Mouse (Mus musculus) urinary bladder, adult 18-20 months (tissue): Measurements from ENCODE around the gene Cdkn2c.
A peak's percentile ranks its signal among the peaks of the same experiment; 100 is the strongest.
"Not testable (repeated sequence)": the region's sequence is repeated elsewhere in the genome, so short reads cannot be mapped to it uniquely, and the experiment has no call there.

Source experiments
- DNase-seq, 2 experiments: peaks; one replicate each; pipeline ENCODE4 v3.0.0; 2022; ENCODE audit warnings: low spot score in 2 of 2, mixed read lengths in 2 of 2

Gene Cdkn2c

DNA sequence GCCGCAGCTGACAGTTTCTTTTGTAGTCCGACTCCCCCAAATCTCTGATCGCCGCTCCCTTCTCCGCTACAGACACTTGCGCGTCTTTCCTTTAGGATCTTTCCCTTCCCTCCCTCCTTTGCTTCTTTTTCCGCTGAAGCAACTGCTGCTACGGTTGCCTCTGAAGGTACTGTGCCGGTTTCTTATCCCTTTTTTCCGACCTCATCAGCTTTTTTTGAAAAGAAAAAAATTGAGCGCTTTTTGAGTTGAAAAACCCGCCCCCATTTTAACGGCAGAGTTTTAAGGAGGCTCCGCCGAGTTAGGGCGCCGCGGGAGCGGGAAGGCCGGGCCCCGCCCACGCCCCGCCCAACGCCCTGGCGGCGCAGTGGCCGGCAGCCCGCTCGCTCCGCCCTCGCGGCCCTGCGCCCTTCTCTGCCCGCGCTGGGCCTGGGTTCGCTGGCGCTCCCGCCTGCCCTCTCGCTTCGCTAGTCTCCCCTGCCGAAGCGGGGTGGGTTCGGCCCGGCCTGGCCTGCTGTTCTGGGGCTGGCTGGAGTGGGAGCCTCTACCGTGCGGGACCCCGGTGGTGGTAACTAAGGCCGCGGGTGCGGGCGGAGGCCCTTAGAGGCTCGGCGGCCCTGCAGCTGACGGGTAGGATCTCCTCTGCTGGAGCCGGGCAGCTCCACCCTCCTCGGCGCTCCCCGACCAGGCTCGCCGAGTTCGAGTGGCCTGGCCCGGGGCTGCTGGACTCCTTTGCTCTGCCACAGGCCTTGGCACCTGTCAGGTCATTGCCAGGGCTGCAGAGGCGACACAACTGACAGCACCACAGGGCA lies at the start of gene Cdkn2c:
Gene Cdkn2c, minus strand, starts transcription at position 729 of the 809 bp plus-strand sequence.
- DNase-seq = peak; percentile 84 to 91

GRCm38 (mm10) chr4:109705349-109705748 lies 38.4 kb upstream of the Cdkn2c start:
- DNase-seq = no peak

GRCm38 (mm10) chr4:109703568-109703967 lies 36.6 kb upstream of the Cdkn2c start:
- DNase-seq = no peak

DNA sequence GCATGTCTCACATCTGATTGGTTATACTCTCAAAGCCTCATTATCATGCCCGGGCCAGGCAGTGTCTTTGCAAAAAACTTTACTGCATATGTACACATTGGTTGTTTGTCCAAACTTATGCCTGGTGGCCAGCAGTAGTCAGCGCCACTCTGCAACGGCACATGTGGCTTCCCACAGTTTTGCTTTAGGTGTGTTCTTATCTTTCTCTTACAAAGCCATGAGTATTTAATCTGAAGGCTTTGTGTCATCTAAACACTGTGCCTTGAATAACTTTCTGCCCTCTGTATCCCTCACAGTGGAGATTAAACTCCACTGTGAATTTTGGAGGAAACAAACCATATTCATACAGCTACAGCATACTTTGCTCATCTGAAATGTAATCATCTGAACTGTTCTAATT lies 33.7 kb upstream of the Cdkn2c start:
- DNase-seq = not testable (repeated sequence)

DNA sequence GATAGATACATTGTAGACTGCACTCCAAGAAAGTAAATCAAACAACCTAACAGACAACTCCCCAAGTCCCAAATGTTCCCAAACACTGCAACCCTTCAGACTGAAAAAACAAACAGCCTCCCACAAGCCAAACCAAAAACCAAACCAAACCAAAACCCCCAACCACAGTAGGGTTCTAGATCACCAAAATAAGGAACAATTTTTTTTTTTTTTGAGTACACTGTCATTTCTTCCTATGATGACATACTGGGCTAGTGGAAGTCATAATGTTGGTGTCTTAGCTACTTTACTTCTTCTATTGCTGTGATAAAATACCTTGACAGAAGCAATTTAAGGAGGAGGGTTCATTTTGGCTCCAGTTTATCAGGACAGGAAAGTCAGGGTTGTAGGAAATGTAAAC lies 25.7 kb upstream of the Cdkn2c start:
- DNase-seq = no peak

DNA sequence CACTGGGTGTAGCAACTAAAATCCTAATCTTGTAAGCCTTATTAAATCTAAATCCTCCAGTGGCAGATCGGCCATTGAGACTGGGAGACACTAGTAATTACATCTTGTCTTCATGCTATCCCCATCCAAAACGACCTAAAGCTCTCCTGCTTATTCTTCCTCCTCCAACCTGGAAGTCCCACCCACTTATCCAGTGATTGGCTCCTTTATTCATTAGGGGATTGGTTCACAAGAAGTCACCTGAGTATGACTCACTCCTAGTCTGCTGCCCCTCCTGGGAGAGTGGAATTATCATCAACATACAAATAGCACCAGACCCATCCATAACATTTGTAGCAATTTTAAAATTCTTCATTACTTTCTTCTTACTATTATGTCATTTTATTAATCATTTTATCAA lies 16.6 kb upstream of the Cdkn2c start:
- no peak for DNase-seq

DNA sequence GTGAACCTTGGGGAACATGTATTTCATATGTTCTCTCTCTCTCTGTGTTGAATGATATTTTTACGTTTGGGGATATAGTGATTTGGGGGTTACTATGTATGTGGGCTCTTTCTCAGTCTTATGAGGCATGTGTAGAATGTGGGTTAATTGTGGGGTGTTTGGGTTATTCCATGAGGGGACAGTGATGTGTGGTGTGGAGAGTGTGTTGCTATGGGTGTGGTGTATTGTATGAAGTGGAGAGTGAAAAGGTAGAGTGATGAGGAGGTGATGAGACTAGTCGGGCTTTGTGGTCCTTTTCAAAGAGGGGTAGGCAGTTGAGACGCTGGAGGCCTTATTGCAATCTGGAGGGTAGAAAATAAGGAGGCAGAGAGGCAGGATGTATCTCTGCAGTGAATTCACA lies 10.2 kb upstream of the Cdkn2c start:
- DNase-seq = no peak

DNA sequence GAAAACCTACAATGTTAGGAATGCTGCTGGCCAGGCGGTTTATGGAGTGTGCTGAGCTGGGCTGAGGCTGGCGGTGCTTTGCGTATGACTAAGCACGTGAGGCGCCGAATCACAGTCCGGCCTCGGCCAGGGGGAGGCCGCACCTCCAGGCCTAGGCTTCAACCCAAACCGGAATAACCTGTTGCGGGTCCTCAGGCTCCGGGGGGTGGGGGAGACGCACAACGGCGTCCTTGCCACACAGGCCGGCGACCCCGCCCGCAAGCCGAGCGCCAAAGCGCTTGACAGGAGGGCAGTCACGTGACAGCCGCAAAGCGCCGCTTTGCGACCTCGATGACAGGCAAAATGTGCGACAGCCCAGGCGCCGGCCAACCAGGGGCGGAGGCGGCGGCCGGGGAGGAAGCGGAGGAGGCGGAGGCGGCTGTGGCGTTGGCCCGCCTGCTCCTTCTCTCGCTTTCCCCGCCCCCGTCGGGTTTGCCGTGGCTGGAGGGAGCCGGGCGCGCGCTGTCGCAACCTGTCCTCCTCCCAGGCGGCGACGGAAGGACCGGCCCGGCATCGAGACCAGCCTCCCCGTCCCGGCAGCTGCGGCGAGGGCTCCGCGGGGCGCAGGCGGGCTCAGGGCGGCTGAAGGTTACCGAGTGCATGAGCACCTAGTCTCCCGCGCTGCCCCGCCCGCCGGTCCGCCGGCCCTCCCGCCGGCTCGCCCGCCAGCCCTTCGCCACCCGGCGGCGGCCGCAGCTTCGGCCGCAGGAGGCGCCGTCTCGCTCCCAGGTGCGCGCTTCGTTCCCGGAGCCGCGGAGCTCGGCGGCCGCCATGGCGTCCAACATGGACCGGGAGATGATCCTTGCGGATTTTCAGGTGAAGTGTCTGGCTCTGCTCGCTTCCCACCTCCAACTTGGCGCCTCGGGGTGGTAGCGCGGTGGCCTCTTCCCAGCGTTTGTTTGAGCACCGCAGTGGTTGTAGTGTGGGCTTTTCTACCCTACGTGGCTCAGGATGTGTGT lies 9.5 kb upstream of the Cdkn2c start, which contains the start of gene Faf1:
Gene Faf1, plus strand, starts transcription at position 371 of the 998 bp plus-strand sequence.
- DNase-seq = peak; percentile 97 to 99

GRCm38 (mm10) chr4:109674097-109674496 lies 7.1 kb upstream of the Cdkn2c start:
- DNase-seq = no peak

DNA sequence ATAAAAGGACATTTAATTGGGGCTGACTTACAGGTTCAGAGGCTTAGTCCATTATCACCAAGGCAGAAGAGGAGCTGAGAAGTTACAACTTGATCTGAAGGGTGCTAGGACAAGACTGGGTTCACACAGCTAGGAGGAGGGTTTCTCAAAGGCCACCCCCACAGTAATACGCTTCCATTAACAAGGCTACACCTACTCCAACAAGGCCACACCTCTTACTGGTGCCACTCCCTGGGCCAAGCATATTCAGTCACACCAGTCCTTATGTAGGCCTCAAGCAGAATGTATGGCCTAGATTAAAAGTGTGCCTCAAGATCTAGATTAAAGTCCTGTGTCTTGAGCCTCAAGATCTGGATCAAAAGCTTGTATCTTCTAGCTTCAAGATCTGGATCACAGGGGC lies 5.0 kb upstream of the Cdkn2c start:
- no peak for DNase-seq

- DNase-seq = no peak
Measured at GRCm38 (mm10) chr4:109670213-109670612, 3.2 kb upstream of the Cdkn2c start.

- no peak for DNase-seq
Measured at GRCm38 (mm10) chr4:109667518-109667917, 529 bp upstream of the Cdkn2c start.

GRCm38 (mm10) chr4:109665982-109666460 lies 968 bp downstream of the Cdkn2c start:
- DNase-seq = peak; percentile 11 to 72

GRCm38 (mm10) chr4:109665101-109665981 lies 1.6 kb downstream of the Cdkn2c start:
- peak; percentile 34 to 35 for DNase-seq

- DNase-seq = no peak
Measured at GRCm38 (mm10) chr4:109664091-109664490, 2.9 kb downstream of the Cdkn2c start.

DNA sequence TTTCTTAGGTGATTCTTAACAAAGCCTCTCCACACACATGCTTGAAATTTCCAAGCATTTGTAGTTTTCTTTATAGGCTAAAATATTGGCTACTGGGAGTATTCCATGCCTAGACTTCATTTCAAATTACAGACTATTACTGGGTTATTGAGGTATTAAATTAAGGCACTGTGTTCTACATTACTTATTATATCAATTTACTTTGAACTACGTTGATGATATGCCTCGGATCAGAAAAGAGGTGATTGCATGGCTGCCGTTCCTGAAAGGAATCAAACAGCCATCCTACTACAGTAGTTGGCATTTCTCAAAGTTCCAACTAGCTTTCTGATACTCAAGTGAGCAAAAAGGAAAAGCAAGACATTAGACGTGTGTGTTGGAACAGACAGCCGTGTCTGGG lies 4.7 kb downstream of the Cdkn2c start:
- DNase-seq = no peak

DNA sequence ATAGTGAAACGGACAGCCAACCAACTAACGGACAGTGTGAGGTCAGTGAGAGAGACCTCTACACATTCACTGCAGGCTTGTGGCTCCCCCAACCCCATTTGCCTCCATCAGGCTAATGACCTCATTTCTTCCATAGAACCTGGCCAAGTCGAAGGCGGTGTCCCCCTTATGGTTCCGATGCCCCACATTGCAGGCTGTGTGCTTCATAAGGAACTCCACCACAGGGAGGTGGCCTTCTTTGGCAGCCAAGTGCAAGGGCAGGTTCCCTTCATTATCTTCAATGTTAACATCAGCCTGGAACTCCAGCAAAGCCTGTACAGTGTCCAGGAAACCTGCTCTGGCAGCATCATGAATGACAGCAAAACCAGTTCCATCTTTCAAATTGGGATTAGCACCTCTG lies 5.8 kb downstream of the Cdkn2c start:
- DNase-seq = no peak

- no peak for DNase-seq
Measured at GRCm38 (mm10) chr4:109660568-109660967, 6.4 kb downstream of the Cdkn2c start.

DNA sequence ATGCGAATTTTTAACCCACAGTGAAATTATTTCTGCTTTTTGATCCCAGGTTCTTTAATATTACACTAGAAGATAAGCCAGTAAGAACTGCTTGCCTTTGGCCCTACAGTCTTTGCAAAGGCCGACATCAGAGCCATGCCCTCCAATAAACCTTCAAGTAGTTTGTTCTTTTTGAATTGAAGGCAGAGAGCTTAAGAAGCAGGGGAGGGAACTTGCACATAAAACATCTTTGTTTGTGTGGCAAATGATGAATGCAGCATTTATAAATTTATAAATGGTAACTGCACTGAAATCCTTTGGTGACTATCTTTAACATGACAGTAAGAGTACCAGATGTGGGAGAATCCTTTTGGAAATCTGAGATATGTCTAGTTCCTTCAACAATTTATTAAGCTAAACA lies 7.4 kb downstream of the Cdkn2c start:
- no peak for DNase-seq

- DNase-seq = no peak
Measured at GRCm38 (mm10) chr4:109658826-109659225, 8.2 kb downstream of the Cdkn2c start.

GRCm38 (mm10) chr4:109657851-109658500 lies 9.0 kb downstream of the Cdkn2c start:
- no peak for DNase-seq
